Mouse (Mus musculus) erythroblast, embryonic 14.5 days (primary cell): Measurements from ENCODE around the gene Cryzl1.

Experiments used
- GATA1 ChIP-seq: IDR thresholded peaks from 2 replicates; pipeline ENCODE4 v1.6.1; 2012; ENCODE audit warnings: low read length, inconsistent platforms, mixed read lengths
- TAL1 ChIP-seq: IDR thresholded peaks from 3 replicates; pipeline ENCODE4 v1.6.1; 2012; ENCODE audit warnings: low read length, inconsistent platforms, mixed read lengths

DNA sequence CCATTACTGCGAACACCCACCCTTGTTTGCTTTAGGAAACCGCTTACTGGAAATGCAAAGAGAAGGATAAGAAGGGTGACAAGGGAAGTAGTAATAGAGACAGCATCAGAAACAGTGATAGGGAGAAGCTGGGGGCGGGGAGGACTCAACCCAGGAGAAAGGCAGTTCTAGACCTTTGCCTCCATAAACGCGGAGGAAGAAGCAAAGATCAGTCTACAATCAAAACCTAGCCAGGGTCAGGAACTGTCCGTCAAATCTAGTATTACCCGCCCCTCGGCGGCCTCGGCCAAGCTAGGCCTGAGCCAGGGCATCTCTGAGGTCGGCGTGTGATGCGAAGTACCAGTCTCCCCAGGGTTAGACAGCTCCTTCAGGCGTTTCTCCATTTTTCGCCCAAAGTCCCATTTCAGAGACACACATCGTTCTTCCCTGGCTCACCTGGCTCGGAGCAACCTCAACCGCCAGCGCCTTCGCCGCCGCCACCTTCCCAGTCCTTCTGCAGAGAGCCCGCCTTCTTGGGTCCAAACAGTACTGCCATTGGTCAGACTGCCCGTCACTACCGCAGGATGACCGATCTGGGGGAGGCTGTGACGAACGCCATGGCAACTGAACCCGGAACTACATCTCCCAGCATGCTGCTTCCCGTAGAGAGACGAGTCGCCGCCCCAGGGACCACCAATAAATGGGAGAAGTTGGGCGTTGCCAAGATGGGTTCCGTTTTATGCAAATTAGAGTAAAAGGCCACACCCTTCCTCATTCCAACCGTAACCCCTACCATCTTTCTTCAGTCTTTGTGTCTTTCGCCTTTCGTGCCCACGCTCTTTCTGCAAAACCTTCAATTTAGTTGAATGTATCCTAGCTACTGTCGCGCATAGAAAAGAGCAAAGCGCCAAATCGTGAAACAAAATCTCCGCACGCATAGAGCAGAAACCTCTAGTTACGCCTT lies at the start of gene Cryzl1:
- no peak for TF ChIP-seq GATA1
- no peak for TF ChIP-seq TAL1
